Mouse (Mus musculus): ENCODE results near the gene Cpn1.

- no peak for TF ChIP-seq CTCF (IDR thresholded peaks at IDR 0.05; ENCODE audit: extremely low read depth, insufficient read depth, low read length)
- no peak for TF ChIP-seq POLR2A (IDR thresholded peaks at IDR 0.05; ENCODE audit: extremely low read depth, insufficient read depth, low read length)
Measured at GRCm38 (mm10) chr19:43949111-43949810, 37.1 kb downstream of the Cpn1 start.
